Mouse (Mus musculus): ENCODE measurements around the gene Elavl2. TPM values are rescaled to one million over a fixed set of nuclear protein-coding genes. Genes with fewer than 3 reads are reported as not detected.

Gene Elavl2
- total and polyA plus RNA-seq, 3 experiments, result 0.39 to 0.59 TPM; not detected in 1

DNA sequence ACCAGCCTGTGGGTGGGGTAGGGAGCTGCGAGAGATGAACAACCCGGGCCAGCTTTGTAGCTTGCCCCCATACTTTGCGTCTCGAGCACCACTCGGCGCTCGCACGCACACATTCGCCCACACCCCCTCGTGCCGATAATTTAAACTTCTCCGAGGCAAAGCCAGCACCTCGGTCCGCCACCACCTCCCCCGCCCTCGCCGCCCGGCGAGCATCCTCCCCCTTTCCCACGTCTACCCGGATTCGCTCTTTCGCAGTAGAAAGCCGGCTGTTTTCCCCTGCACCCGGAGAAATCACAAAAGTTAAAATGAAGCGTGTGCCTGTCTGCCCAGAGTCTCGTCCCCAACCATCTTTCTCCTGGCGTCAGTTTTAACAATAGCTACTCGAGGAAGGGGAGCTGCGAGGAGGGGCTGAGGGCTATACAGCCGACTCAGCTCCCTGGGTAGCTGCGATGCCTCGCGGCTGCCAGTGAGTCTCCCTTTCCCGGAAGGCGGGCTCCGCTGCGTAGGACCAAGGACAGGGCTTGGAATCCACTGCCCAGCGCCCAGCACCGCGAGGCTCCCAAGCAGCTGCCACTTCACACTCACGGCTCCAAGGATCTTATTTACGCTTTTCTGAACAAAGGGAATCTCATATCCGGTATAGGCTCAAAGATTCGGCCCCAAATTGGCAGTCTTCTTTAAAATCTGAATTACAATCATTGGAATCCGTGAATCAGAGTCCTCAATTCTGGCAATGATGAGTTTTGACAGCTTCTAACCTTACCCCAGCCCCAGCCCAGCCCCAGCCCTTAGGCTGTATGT lies 25.8 kb downstream of the Elavl2 start:
- H3K27ac ChIP-seq, result no peak overlapping the region
- H3K79me2 ChIP-seq (replicated peaks; ENCODE audit: control insufficient read depth, insufficient read depth, low read length), result no peaks in the 10 kb centered on the region
- no peaks in the 10 kb centered on the region; the same call in 1 of the 2 replicates for H3K4me1 ChIP-seq (ENCODE audit: control insufficient read depth, insufficient read depth, low read length)
- no peak for TF ChIP-seq CTCF (IDR thresholded peaks at IDR 0.05)
- TF ChIP-seq POLR2A (IDR thresholded peaks at IDR 0.05; ENCODE audit: insufficient read depth, low read depth, low read length), result no peak
- no peak for TF ChIP-seq EP300 (IDR thresholded peaks at IDR 0.05; ENCODE audit: insufficient read depth, low read depth, low read length)
- intact Hi-C loops (cut with DNase I), result no loop called here
- peaks cover 21% of the 10 kb centered on the region for H3K27me3 ChIP-seq (ENCODE audit: control insufficient read depth, insufficient read depth, low read length)
- H3K9ac ChIP-seq (ENCODE audit: low read depth, low read length), result no peak overlapping the region
- no peaks in the 10 kb centered on the region for H3K36me3 ChIP-seq (ENCODE audit: control insufficient read depth, insufficient read depth, low read length)
- DNase-seq, result peak in 1 of 2 experiments; percentile 14
- under 1% methylated on average over 46 of the region's 46 CpGs for WGBS
- peak overlapping the region; percentile 2; the same call in 1 of the 2 replicates for H3K4me3 ChIP-seq

DNA sequence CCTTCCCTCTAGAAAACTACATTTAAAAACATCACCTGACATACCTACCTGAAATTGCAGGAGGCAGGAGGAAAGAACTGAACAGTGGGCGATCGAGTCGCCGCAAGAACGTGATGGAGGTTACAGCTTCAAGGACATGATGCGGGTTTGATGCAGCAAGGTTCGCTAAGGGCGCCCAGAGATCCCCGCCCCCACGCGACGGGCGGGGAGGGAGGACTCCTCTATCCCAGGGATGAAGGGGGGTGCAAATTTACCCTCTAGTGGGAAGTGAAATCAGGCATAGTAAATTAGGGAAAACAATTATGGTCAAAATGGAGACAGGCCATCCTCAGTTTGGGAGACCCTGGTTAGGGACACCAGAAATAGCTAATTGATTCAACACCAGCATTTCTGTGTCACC lies 27.7 kb downstream of the Elavl2 start:
- TF ChIP-seq CTCF (IDR thresholded peaks at IDR 0.05) (no peak), POLR2A (IDR thresholded peaks at IDR 0.05; ENCODE audit: insufficient read depth, low read depth, low read length) (no peak), EP300 (IDR thresholded peaks at IDR 0.05; ENCODE audit: insufficient read depth, low read depth, low read length) (no peak)
- Histone ChIP-seq H3K9ac (ENCODE audit: low read depth, low read length) (no peak overlapping the region), H3K4me1 (ENCODE audit: control insufficient read depth, insufficient read depth, low read length) (no peaks in the 10 kb centered on the region; the same call in 1 of the 2 replicates), H3K79me2 (replicated peaks; ENCODE audit: control insufficient read depth, insufficient read depth, low read length) (no peaks in the 10 kb centered on the region), H3K36me3 (ENCODE audit: control insufficient read depth, insufficient read depth, low read length) (no peaks in the 10 kb centered on the region), H3K27me3 (ENCODE audit: control insufficient read depth, insufficient read depth, low read length) (peaks cover 21% of the 10 kb centered on the region), H3K27ac (no peak overlapping the region), H3K4me3 (no peak overlapping the region)
- DNase-seq, result no peak
- WGBS, result 15% methylated on average over 13 of the region's 13 CpGs
- intact Hi-C loops (cut with DNase I), result no loop called here

DNA sequence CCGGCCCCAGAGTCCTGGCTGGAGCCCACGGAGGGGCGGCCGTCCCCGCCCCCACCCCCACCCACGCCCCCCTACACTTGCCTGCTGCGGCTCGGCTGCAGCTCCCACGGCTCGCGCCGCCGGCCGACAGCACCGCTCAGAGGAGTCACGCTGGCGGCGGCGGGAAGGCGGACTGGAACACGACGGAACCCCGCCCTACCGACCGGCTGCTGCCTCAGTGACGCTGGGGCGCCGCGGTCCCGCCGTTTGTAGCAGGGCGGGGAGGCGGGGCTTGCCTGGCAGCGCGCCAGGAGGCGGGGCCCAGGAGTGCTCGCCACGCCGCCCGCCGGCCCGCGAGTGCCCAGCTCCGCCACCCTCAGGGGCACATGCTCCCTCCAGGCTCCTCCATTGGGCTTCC lies 28.8 kb downstream of the Elavl2 start:
- no peaks in the 10 kb centered on the region for H3K36me3 ChIP-seq (ENCODE audit: control insufficient read depth, insufficient read depth, low read length)
- peak overlapping the region; percentile 29; the same call in 1 of the 2 replicates for H3K4me3 ChIP-seq
- 1% methylated on average over 38 of the region's 44 CpGs for WGBS
- no peak overlapping the region for H3K9ac ChIP-seq (ENCODE audit: low read depth, low read length)
- H3K79me2 ChIP-seq (replicated peaks; ENCODE audit: control insufficient read depth, insufficient read depth, low read length), result no peaks in the 10 kb centered on the region
- DNase-seq, result peak; percentile 10 to 27
- no peaks in the 10 kb centered on the region; the same call in 1 of the 2 replicates for H3K4me1 ChIP-seq (ENCODE audit: control insufficient read depth, insufficient read depth, low read length)
- no peak overlapping the region for H3K27ac ChIP-seq
- intact Hi-C loops (cut with DNase I), result no loop called here
- TF ChIP-seq CTCF (IDR thresholded peaks at IDR 0.05) (no peak), EP300 (IDR thresholded peaks at IDR 0.05; ENCODE audit: insufficient read depth, low read depth, low read length) (no peak), POLR2A (IDR thresholded peaks at IDR 0.05; ENCODE audit: insufficient read depth, low read depth, low read length) (no peak)
- H3K27me3 ChIP-seq (ENCODE audit: control insufficient read depth, insufficient read depth, low read length), result peaks cover 21% of the 10 kb centered on the region

DNA sequence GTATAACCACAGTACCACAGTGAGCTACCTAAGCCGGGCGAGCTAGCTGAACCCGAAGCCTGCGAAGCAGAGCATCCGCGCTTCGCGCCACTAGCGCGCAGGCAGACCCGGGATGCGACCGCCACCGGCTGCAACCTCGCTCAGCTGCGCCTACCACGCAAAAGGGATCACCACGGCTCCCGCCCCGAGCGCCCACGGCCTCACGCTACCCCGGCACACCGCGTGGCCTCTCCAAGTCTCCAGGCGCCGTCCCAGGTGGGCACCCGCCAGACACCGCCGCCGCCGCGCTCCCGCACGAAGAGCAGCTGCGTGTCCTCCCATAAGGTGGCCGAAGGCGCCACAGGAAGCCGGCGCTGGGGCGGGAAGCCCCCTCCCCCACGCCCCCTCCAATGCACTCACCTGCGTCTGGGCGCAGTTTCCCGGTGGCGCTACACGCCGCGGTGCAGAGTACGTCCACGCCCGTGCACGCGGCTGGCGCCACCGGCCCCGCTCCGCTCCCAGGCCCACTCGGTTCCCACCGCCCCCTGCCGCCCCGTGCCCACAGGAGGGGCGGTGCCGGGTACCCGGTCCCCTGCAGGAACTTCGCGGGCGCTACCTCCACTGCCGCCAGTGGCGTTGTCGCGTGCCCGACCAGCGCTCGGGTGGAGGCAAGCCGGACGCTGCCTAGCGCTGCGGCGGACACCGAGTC lies 29.3 kb downstream of the Elavl2 start:
- Histone ChIP-seq H3K4me3 (peak overlapping the region; percentile 29; the same call in 1 of the 2 replicates), H3K36me3 (ENCODE audit: control insufficient read depth, insufficient read depth, low read length) (no peaks in the 10 kb centered on the region), H3K79me2 (replicated peaks; ENCODE audit: control insufficient read depth, insufficient read depth, low read length) (no peaks in the 10 kb centered on the region), H3K4me1 (ENCODE audit: control insufficient read depth, insufficient read depth, low read length) (no peaks in the 10 kb centered on the region; the same call in 1 of the 2 replicates), H3K27me3 (ENCODE audit: control insufficient read depth, insufficient read depth, low read length) (peaks cover 21% of the 10 kb centered on the region), H3K9ac (ENCODE audit: low read depth, low read length) (no peak overlapping the region), H3K27ac (no peak overlapping the region)
- TF ChIP-seq POLR2A (IDR thresholded peaks at IDR 0.05; ENCODE audit: insufficient read depth, low read depth, low read length) (no peak), EP300 (IDR thresholded peaks at IDR 0.05; ENCODE audit: insufficient read depth, low read depth, low read length) (no peak), CTCF (IDR thresholded peaks at IDR 0.05) (no peak)
- intact Hi-C loops (cut with DNase I), result no loop called here
- DNase-seq, result no peak
- 2% methylated on average over 79 of the region's 82 CpGs for WGBS

GRCm38 (mm10) chr4:91365276-91365675 lies 35.3 kb downstream of the Elavl2 start:
- no peak overlapping the region for H3K4me3 ChIP-seq
- no peak for DNase-seq
- intact Hi-C loops (cut with DNase I), result no loop called here

More at GRCm38 (mm10) chr4:91365276-91365675, 35.3 kb downstream of the Elavl2 start:
- H3K4me1 ChIP-seq (ENCODE audit: control insufficient read depth, insufficient read depth, low read length), result no peaks in the 10 kb centered on the region
- H3K27me3 ChIP-seq (ENCODE audit: control insufficient read depth, insufficient read depth, low read length), result no peaks in the 10 kb centered on the region
- TF ChIP-seq POLR2A (IDR thresholded peaks at IDR 0.05; ENCODE audit: insufficient read depth, low read depth, low read length) (no peak), EP300 (IDR thresholded peaks at IDR 0.05; ENCODE audit: insufficient read depth, low read depth, low read length) (no peak), CTCF (IDR thresholded peaks at IDR 0.05) (no peak)
- WGBS, result 75% methylated on average over 12 of the region's 12 CpGs
- H3K36me3 ChIP-seq (ENCODE audit: control insufficient read depth, insufficient read depth, low read length), result no peaks in the 10 kb centered on the region
- H3K9ac ChIP-seq (ENCODE audit: low read depth, low read length), result no peak overlapping the region
- H3K27ac ChIP-seq, result no peak overlapping the region
- no peaks in the 10 kb centered on the region for H3K79me2 ChIP-seq (replicated peaks; ENCODE audit: control insufficient read depth, insufficient read depth, low read length)
